Mouse (Mus musculus): ENCODE results near the gene Kifc3. TPM values are rescaled to one million over a fixed set of nuclear protein-coding genes. Genes with fewer than 3 reads are reported as not detected.

Gene Kifc3
- total RNA-seq, 2 experiments from 2014 or later = 73.0 to 91.6 TPM

DNA sequence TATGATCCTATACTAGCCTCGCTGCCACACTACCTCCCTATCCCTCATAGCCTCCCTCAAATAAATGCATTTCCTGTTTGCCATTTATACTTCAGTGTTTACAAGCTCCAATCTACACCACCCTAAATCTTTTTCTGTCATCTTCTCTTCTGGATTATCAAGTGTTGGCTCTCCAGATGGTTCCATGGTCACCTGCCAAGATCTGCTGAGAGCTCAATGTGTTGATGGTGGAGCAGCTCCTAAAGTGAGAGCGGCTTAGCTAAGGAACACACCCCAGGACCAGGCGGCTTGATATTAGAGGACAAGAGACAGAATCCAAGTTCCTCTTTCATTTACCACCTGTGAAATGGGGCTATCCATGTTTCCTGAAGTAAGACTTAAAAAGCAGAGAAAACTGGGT is 124.6 kb downstream of the Kifc3 start:
- no peak for DNase-seq

DNA sequence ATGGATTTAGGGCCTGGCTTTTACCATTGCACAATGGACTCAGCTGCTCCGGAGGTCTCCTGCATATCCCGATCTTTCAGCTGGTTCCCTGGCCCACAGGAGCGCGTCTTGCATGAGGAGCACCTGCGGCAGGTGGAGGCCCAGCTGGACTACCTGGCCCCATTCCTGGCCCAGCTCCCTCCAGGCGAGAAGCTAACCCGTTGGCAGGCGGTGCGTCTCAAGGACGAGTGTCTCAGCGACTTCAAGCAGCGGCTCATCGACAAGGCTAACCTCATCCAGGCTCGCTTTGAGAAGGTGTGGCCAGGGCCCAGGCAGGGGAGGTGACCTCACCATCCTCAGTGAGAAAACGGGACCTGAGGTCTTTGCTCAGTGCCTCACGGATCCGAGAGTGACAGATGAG is 126.5 kb downstream of the Kifc3 start:
- DNase-seq = no peak

DNA sequence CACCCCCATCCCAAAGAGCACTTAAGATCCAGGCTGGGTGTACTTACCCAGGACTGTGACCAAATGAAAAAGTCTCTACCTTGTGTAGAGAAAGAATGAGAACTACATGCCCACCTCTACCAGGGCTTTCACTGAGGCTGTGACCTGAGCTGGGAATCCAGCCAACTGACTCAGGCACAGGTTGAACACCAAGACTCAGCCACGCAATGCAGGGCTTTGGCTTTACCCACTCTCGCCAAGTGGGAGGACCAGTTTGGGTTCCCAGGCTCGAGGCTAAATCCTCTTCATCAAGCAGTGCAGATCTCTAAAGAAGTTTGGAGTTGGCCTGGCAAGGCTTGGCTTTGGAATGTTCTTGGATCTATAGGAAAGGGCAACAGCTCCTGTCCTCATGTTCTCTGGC is 127.1 kb downstream of the Kifc3 start:
- no peak for DNase-seq

DNA sequence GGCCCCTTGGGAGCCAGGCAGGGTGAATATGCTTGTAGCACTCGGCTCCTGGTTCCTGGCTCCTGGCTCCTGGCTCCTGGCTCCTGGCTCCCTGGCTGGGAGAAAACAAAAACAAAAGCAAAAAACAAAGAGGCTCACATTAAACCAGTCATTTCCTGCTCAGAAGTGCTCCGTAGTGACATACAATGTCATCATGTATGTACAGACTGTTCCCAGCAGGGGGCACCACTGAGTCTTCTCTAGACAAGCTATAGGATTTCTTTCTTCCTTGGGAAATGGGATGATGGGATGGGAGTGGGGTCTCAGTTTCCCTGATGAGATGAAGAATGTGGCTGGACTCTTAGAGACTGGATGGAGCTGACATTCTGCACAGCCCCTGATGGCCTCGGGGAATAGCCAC is 135.0 kb downstream of the Kifc3 start:
- peak; percentile 45 to 74 for DNase-seq

DNA sequence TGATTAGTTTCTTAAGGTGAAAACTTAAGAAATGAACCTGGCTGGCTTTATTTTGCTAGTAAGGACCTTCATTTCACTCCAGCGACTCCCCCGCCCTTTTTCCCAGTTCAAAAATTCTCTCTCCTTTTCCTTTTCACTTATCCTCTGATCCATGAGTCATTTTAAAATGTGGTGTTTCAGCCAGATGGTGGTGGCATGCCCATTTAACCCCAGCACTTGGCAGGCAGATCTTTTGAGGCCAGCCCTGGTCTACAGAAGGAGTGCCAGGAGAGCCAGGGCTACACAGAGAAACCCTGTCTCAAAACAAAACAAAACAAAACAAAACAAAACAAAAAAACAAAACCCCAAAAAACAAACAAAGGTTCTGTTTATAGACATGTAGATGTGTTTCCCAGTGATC is 138.1 kb downstream of the Kifc3 start:
- DNase-seq = no peak

DNA sequence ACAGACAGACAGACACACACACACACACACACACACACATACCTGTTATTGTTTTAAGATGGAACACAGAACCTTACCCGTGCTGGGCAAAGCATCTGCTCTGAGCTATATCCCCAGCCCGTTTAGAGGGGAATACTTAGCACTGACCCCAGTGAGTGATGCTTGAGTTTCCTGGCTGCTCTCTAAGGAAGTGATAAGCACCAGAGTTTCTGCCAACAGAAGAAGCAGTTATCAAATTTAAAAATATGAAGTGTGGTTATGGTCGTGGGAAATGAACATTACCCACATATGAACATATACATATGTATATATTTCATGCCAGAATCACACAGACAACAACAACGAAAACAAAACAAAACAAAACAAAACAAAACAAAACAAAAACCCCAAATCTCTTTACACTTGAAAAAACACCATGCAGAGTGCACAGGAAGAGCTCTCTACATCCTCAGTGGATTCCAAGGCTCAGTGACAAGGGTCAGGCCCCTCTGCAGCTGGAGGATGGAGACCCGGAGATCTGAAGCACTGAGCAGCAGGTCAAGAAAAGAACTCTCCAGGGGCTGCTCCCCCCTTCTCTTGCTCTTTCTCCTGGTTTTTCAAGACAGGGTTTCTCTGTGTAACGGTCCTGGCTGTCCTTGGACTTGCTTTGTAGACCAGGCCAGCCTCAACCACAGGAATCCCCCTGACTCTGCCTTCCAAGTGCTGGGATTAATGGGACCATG is 142.6 kb downstream of the Kifc3 start:
- peak in 1 of 2 experiments; percentile 35 for DNase-seq

DNA sequence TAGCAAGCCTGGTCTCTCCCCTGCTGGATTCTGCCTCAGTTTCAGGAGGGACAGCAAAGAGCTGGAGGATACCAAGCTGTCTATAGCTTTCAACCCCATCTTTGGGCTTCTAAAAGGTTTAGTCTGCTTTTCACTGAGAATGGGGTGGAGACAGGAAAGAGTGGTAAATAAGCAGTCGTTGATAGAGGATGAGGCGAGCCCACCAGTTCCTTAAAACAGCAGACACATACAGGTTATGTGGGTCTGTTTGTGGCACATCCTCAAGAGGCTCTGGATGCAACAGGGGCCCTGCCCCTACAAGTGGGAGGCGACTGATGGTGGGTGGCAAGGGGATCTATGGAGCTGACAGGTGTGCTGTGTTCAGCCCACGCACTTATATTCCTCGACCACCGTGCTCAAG is 144.0 kb downstream of the Kifc3 start:
- no peak for DNase-seq

DNA sequence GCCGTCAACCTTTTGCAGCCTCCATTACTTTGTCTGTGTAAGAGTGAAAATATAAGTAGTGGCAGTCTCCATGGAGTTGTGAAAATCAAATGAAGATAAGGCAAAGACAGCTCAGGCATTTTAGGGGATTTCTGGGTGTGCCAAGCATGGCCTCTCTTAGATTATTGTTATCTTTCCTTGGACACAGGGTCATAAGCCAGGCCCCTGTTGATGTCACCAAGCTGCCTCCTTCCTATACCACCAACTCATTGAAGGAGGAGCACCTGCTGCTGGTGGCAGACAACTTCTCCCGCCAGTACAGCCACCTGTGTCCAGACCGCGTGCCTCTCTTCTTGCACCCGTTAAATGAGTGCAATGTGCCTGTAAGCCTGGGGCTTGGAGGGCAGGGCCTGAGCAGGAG is 146.2 kb downstream of the Kifc3 start:
- DNase-seq = no peak

DNA sequence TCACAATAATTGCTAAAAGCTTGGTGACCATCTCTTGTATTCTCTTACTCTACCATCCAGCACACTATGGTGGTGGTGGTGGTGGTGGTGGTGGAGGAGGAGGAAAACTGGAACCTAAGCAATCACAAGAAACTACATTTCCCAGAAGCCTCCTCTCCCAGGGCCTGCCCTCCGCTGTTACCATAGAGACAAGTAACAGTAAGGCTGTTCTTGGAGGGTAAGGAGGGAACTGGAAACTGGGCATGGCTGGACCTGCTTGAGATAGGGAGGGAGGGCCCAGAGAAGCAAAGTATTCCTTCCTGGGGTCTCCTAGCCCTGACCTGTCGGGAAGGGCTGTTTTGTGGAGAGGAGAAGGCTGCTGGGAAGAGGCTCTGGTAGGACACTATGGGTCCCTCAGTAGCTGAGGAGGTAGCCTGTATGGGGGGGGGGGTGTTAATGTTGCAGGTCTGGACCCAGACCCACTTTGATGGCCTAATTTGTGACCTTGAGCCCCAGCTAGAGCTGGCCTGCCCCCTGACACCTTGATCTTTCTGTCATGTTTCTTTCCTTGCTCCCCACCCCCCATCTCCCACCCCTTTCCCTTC is 147.6 kb downstream of the Kifc3 start, which contains the start of gene Drc7:
Gene Drc7, plus strand, starts transcription at position 177 of the 584 bp plus-strand sequence.
- no peak for DNase-seq

DNA sequence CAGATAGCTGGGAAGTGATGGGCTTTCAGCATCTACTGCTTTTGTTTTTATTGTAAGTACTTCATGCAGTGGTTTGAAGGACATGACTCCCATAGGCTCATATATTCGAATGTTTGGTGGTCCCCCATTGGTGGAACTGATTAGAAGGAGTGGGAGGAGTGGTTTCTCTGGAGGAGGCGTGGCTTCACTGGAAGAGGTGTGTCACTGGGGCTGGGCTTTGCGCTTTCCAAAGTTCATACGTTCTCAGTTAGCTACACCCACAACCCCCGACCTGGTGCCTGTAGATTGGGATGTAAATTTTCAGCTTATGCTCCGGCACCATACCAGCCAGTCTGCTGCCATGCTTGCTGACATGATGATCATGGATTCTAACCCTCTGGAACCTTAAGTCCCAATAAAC is 148.2 kb downstream of the Kifc3 start:
- DNase-seq = no peak

Other genes starting within 250 kb of the Kifc3 start
- 10 to 100 TPM; 60.8 to 62.2 TPM for gene Adgrg1, start 228.1 kb downstream of the Kifc3 start, total RNA-seq (2021)
- gene Adgrg3, start 185.1 kb downstream of the Kifc3 start, total RNA-seq (2021) = 1 to 10 TPM; 1.5 TPM
- gene Drc7, start 147.7 kb downstream of the Kifc3 start, total RNA-seq (2021) = not detected
- gene Katnb1, start 121.6 kb downstream of the Kifc3 start, total RNA-seq (2021) = 1 to 10 TPM; 4.8 to 5.1 TPM
- 1 to 10 TPM in 1 of 2 experiments, under 1 TPM in 1; 0.39 to 1.1 TPM for gene Cngb1, start 103.8 kb upstream of the Kifc3 start, total RNA-seq (2021)
- gene Tepp, start 107.8 kb upstream of the Kifc3 start, total RNA-seq (2021) = not detected
- gene Zfp319, start 129.1 kb upstream of the Kifc3 start, total RNA-seq (2021) = 1 to 10 TPM; 7.7 to 8.6 TPM
- gene Usb1, start 129.5 kb upstream of the Kifc3 start, total RNA-seq (2021) = 10 to 100 TPM; 13.4 to 14.7 TPM
- 10 to 100 TPM; 57.4 to 67.4 TPM for gene Mmp15, start 149.5 kb upstream of the Kifc3 start, total RNA-seq (2021)
- 10 to 100 TPM; 17.5 to 25.3 TPM for gene Cfap20, start 232.1 kb upstream of the Kifc3 start, total RNA-seq (2021)